Mouse (Mus musculus) hindbrain, embryonic 11.5 days (tissue): Measurements from ENCODE around the gene Gm3667. TPM values are rescaled to one million over a fixed set of nuclear protein-coding genes. Genes with fewer than 3 reads are reported as not detected.
"Not testable (repeated sequence)": the region's sequence is repeated elsewhere in the genome, so short reads cannot be mapped to it uniquely, and the experiment has no call there.

ENCODE experiments used
- ATAC-seq: fragments of 200-750 bp; cut with Nextera tagmentation; 2 replicates; pipeline ENCODE4 v1.8.0; 2017; ENCODE audit warnings: mild to moderate bottlenecking, moderate TSS enrichment, moderate library complexity; ENCODE audit not compliant: low FRiP score
- DNase-seq: peaks from one replicate; pipeline ENCODE4 v3.0.0-alpha.2; 2015; ENCODE audit warnings: low spot score
- H3K27ac ChIP-seq: fragments of 300-500 bp; sonication (generic); 2 replicates; pipeline ENCODE4 v1.5.1; 2014; ENCODE audit warnings: mild to moderate bottlenecking, low read depth, low read length
- H3K27me3 ChIP-seq: fragments of 300-500 bp; sonication (generic); 2 replicates; pipeline ENCODE4 v1.6.1; 2014; ENCODE audit warnings: mild to moderate bottlenecking, low read length, moderate library complexity, mixed read lengths; ENCODE audit not compliant: control insufficient read depth, insufficient read depth
- H3K36me3 ChIP-seq: fragments of 300-500 bp; sonication (generic); 2 replicates; pipeline ENCODE4 v1.6.1; 2014; ENCODE audit warnings: mild to moderate bottlenecking, low read length, moderate library complexity, mixed read lengths; ENCODE audit not compliant: control insufficient read depth, insufficient read depth
- H3K4me1 ChIP-seq: fragments of 300-500 bp; sonication (generic); replicated peaks from 2 replicates; pipeline ENCODE4 v1.6.1; 2014; ENCODE audit warnings: low read length, mixed read lengths; ENCODE audit not compliant: control insufficient read depth, insufficient read depth
- H3K4me2 ChIP-seq: fragments of 300-500 bp; sonication (generic); replicated peaks from 2 replicates; pipeline ENCODE4 v1.6.1; 2014; ENCODE audit warnings: mild to moderate bottlenecking, low read depth, low read length
- H3K4me3 ChIP-seq: fragments of 300-500 bp; sonication (generic); 2 replicates; pipeline ENCODE4 v1.5.1; 2014; ENCODE audit warnings: low read depth, low read length
- H3K9ac ChIP-seq: fragments of 300-500 bp; sonication (generic); 2 replicates; pipeline ENCODE4 v1.6.1; 2014; ENCODE audit warnings: low read depth, low read length
- H3K9me3 ChIP-seq: fragments of 300-500 bp; sonication (generic); 2 replicates; pipeline ENCODE4 v1.6.1; 2016; ENCODE audit warnings: low read length; ENCODE audit not compliant: control insufficient read depth
- WGBS: fragments of 180-500 bp; shearing (Covaris S2); extraction: QIAGEN DNeasy Blood & Tissue Kit; methylation state at CpG from one replicate; pipeline ENCODE4 v1.1.7; 2014; 5-methylcytosine and 5-hydroxymethylcytosine counted together
- polyA plus RNA-seq: library from polyadenylated mRNA; unstranded; fragments of >200 nt; fragmentation: Nextera tagmentation; extraction: Ambion mirVana; gene quantifications from 2 replicates; pipeline ENCODE4 v1.2.1, GENCODE M21; 2014

Gm3667 gene
- polyA plus RNA-seq = 2.0 and 2.4 TPM in 2 replicates

DNA sequence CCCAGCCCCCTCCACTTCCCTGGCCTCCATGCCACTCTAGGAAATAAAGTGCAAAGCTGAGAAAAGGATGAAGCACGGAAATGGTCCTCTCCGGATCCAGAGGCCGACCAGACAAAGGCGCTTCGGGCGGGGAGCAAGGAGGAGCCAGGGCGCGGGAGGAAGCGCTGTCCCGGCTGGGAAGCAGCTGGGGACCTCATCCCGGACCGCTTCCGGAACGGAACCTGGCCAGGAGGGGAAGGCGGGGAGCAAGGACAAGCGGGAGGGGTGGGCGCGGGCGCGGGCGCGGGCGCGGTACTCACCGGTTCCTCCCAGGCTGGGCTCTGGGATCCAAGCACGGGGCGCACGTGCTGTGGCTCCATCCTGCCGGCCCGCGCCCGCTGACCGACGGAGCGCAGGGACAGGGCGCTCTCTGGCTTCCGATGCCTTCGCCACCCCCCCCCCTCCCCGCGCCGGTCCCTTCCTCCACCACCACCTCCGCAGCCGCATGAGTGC lies at the start of gene Gm3667:
Gm3667 (minus strand) TSS at position 442 of the 492 bp plus-strand sequence.
- WGBS = 0% methylated on average over 5 of the region's 43 CpGs
- H3K4me2 ChIP-seq = peak within 1 kb of the TSS; percentile 38
- not testable (repeated sequence) for H3K36me3 ChIP-seq, H3K27me3 ChIP-seq, H3K9me3 ChIP-seq, ATAC-seq, H3K27ac ChIP-seq, H3K4me1 ChIP-seq
- H3K9ac ChIP-seq = peak within 1 kb of the TSS; percentile 49; the same call in 1 of the 2 replicates
- DNase-seq = peak; percentile 16
- peak within 1 kb of the TSS; percentile 35 for H3K4me3 ChIP-seq

DNA sequence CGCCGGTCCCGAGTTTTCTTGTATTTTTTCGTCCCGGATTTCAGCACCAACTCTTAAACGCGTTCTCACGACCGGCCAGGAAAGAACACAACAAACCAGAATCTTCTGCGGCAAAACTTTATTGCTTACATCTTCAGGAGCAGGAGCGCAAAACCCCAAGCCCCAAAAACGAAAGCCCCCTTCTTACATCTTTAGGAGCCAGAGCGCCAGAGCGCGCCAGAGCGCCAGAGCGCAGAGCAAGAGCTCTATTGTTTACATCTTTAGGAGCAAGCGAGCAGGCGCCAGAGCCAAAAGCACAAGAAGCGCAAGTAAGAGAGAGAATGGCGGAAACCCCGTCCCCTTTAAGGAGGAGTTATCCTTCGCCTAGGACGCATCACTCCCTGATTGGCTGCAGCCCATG lies 10.1 kb upstream of the Gm3667 start:
- H3K9ac ChIP-seq, H3K4me3 ChIP-seq, DNase-seq, H3K27me3 ChIP-seq, H3K9me3 ChIP-seq, H3K36me3 ChIP-seq, H3K27ac ChIP-seq, H3K4me1 ChIP-seq, ATAC-seq, H3K4me2 ChIP-seq: not testable (repeated sequence)
- 97% methylated on average over 15 of the region's 24 CpGs for WGBS

DNA sequence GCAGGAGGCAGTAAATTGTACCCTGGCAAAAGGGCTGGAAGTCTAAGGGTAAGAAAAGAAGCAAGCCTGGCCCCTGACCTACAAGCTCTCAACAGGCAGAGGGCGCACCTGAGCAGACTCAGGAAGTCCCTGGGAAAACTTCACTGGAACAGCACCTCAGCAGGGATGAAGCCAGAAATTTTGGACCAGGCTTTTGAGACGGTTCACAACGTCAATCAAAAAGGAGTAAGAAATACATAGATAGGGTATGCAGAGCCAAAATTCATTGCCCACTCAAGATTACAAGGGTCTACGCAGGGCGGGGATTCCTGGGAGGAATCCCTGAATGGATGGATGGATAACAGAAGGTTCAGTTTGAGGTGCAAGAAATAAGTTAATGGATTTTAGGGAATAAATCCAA lies 951 bp downstream of the Gm3667 start:
- not testable (repeated sequence) for H3K9ac ChIP-seq, H3K27me3 ChIP-seq, H3K9me3 ChIP-seq, H3K27ac ChIP-seq, ATAC-seq, H3K4me1 ChIP-seq, H3K36me3 ChIP-seq, H3K4me3 ChIP-seq, DNase-seq
- peak overlapping the region; percentile 38 for H3K4me2 ChIP-seq
- 13% methylated on average over 4 of the region's 5 CpGs for WGBS

DNA sequence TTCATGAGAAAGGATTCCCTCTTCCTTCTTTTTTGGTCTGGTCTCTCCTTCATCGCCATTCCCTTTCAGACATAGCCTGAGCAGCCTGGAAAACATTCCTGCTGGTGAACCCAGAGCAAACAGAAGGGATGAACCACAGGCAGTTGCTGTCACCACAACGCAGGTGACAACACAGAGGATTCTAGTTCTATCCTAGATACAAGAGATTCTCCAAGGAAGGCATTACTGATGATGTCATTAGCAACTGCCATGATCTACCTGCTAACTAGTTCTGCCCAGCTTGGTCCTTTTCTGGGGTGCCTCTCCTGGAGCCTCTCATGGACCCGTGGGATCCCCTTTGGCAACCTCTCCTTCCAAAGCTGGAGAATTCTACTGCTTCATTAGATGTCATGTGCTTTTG lies 49.6 kb downstream of the Gm3667 start, which contains the start of gene Gm3642:
Gm3642 (minus strand) TSS at position 101 of the 400 bp plus-strand sequence.
- ATAC-seq, DNase-seq, H3K4me1 ChIP-seq, H3K27ac ChIP-seq, H3K36me3 ChIP-seq, H3K9ac ChIP-seq, H3K4me3 ChIP-seq, H3K9me3 ChIP-seq, H3K27me3 ChIP-seq, H3K4me2 ChIP-seq: not testable (repeated sequence)
- WGBS = no CpG with 5 or more reads among the region's 3 CpGs

DNA sequence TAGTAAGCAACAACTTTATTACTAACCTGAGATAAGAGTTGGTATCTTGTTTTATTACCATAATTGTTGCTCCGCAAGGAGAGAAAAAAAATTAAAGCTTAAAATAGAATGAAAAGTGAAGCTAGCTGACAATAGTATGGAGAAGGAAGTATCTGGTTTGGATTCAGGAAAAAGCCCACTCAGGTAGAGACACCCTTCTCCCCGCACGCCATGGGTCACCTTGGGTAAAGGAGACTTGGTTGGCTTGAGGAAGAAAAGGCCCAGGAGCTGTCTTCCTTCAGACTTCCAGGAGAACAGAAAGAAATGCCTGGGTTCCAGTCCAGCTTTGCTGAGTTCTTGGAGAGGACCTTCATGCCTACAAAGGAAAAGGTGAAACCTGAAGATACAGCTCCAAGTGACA lies 66.5 kb downstream of the Gm3667 start:
- 90% methylated on average over 3 of the region's 3 CpGs for WGBS
- DNase-seq, ATAC-seq: not testable (repeated sequence)

More for the DNA sequence above, 66.5 kb downstream of the Gm3667 start:
- H3K27ac ChIP-seq, H3K4me3 ChIP-seq, H3K9ac ChIP-seq, H3K9me3 ChIP-seq, H3K36me3 ChIP-seq, H3K27me3 ChIP-seq, H3K4me1 ChIP-seq, H3K4me2 ChIP-seq: not testable (repeated sequence)

Other genes starting within 250 kb of the Gm3667 start
- not detected in 2 replicates for gene Gm10251, start 205.8 kb downstream of the Gm3667 start, polyA plus RNA-seq
- gene Gm8050, start 169.7 kb downstream of the Gm3667 start, polyA plus RNA-seq = 0.22 TPM in 1 of 2 replicates, not detected in the other
- 7.1 and 7.4 TPM in 2 replicates for gene Gm3636, start 147.6 kb downstream of the Gm3667 start, polyA plus RNA-seq
- not detected in 2 replicates for gene Gm8362, start 115.6 kb downstream of the Gm3667 start, polyA plus RNA-seq
- gene Gm3642, start 49.7 kb downstream of the Gm3667 start, polyA plus RNA-seq = not detected in 2 replicates
- not detected in 2 replicates for gene Gm6356, start 83.9 kb upstream of the Gm3667 start, polyA plus RNA-seq
- gene Gm10406, start 137.5 kb upstream of the Gm3667 start, polyA plus RNA-seq = 1.2 and 1.7 TPM in 2 replicates
- gene Gm3685, start 155.0 kb upstream of the Gm3667 start, polyA plus RNA-seq = not detected in 2 replicates
- 2.9 and 3.3 TPM in 2 replicates for gene Gm3696, start 210.7 kb upstream of the Gm3667 start, polyA plus RNA-seq
- not detected in 2 replicates for gene Gm6676, start 235.4 kb upstream of the Gm3667 start, polyA plus RNA-seq